Mouse (Mus musculus) kidney, postnatal 0 days (tissue): ENCODE data around the gene Rbfox2. TPM values are rescaled to one million over a fixed set of nuclear protein-coding genes. Genes with fewer than 3 reads are reported as not detected.

Source experiments
- ATAC-seq: fragments of 200-750 bp; cut with Nextera tagmentation; replicated peaks from 2 replicates; pipeline ENCODE4 v1.8.0; 2017; ENCODE audit warnings: low read depth, moderate number of reproducible peaks, moderate TSS enrichment, moderate library complexity; ENCODE audit not compliant: low FRiP score
- DNase-seq: peaks from one replicate; pipeline ENCODE4 v3.0.0-alpha.2; 2016; ENCODE audit warnings: low spot score
- H3K27ac ChIP-seq: fragments of 300-500 bp; sonication (generic); 2 replicates; pipeline ENCODE4 v1.5.1; 2014; ENCODE audit warnings: mild to moderate bottlenecking
- H3K27me3 ChIP-seq: fragments of 300-500 bp; sonication (generic); 2 replicates; pipeline ENCODE4 v1.6.1; 2014; ENCODE audit warnings: low read length, mixed read lengths; ENCODE audit not compliant: insufficient read depth
- H3K36me3 ChIP-seq: fragments of 300-500 bp; sonication (generic); 2 replicates; pipeline ENCODE4 v1.6.1; 2014; ENCODE audit warnings: low read length, mixed read lengths; ENCODE audit not compliant: insufficient read depth
- H3K4me1 ChIP-seq: fragments of 300-500 bp; sonication (generic); replicated peaks from 2 replicates; pipeline ENCODE4 v1.6.1; 2014; ENCODE audit warnings: antibody characterized with exemption, low read length, mixed read lengths; ENCODE audit not compliant: insufficient read depth
- H3K4me2 ChIP-seq: fragments of 300-500 bp; sonication (generic); 2 replicates; pipeline ENCODE4 v1.6.1; 2014; ENCODE audit warnings: mild to moderate bottlenecking, low read length, moderate library complexity, mixed read lengths
- H3K4me3 ChIP-seq: fragments of 300-500 bp; sonication (generic); replicated peaks from 2 replicates; pipeline ENCODE4 v1.5.1; 2014; ENCODE audit warnings: low read depth, low read length
- H3K9ac ChIP-seq: fragments of 300-500 bp; sonication (generic); 2 replicates; pipeline ENCODE4 v1.6.1; 2014; ENCODE audit warnings: low read depth, low read length
- H3K9me3 ChIP-seq: fragments of 300-500 bp; sonication (generic); replicated peaks from 2 replicates; pipeline ENCODE4 v1.6.1; 2016; ENCODE audit warnings: low read length, inconsistent platforms, mixed read lengths
- CTCF ChIP-seq: IDR thresholded peaks from 2 replicates; pipeline ENCODE4 v1.5.1; 2016; ENCODE audit warnings: antibody characterized with exemption, low read depth, mild to moderate bottlenecking, moderate library complexity
- WGBS: fragments of 180-500 bp; shearing (Covaris S2); extraction: QIAGEN DNeasy Blood & Tissue Kit; methylation state at CpG from one replicate; pipeline ENCODE4 v1.1.7; 2014; 5-methylcytosine and 5-hydroxymethylcytosine counted together
- polyA plus RNA-seq: library from polyadenylated mRNA; unstranded; fragments of >200 nt; fragmentation: Nextera tagmentation; extraction: Ambion mirVana; gene quantifications from 2 replicates; pipeline ENCODE4 v1.2.1, GENCODE M21; 2015

The Rbfox2 gene
- polyA plus RNA-seq, 1 experiment from 2014 or later: 22.7 TPM

GRCm38 (mm10) chr15:77119666-77120065 is 187.1 kb downstream of the Rbfox2 start:
- ATAC-seq (no peak), DNase-seq (no peak)
- H3K9ac ChIP-seq: no peak overlapping the region
- no peaks in the 10 kb centered on the region for H3K9me3 ChIP-seq
- no peak overlapping the region for H3K4me2 ChIP-seq
- H3K36me3 ChIP-seq: 0 out of 2 replicates have a peak, but pooled peaks cover 3% of the 10 kb centered on the region
- TF ChIP-seq CTCF: no peak
- no peak overlapping the region for H3K4me3 ChIP-seq
- H3K27me3 ChIP-seq: no peaks in the 10 kb centered on the region
- no peaks in the 10 kb centered on the region for H3K4me1 ChIP-seq
- no peak overlapping the region for H3K27ac ChIP-seq
- WGBS: 97% methylated on average over 7 of the region's 7 CpGs

- 38% methylated on average over 3 of the region's 3 CpGs for WGBS
- peaks cover 5% of the 10 kb centered on the region; the same call in 1 of the 2 replicates for H3K36me3 ChIP-seq
- DNase-seq: no peak
- no peak overlapping the region for H3K4me3 ChIP-seq
- TF ChIP-seq CTCF: no peak
- no peaks in the 10 kb centered on the region for H3K27me3 ChIP-seq
- no peaks in the 10 kb centered on the region for H3K4me1 ChIP-seq
- no peak overlapping the region for H3K4me2 ChIP-seq
- no peak overlapping the region for H3K9ac ChIP-seq
- ATAC-seq: no peak
- no peaks in the 10 kb centered on the region for H3K9me3 ChIP-seq
- no peak overlapping the region for H3K27ac ChIP-seq
Observed at GRCm38 (mm10) chr15:77117209-77117608, 189.6 kb downstream of the Rbfox2 start.

GRCm38 (mm10) chr15:77116139-77116722 is 190.6 kb downstream of the Rbfox2 start:
- 81% methylated on average over 9 of the region's 9 CpGs for WGBS

GRCm38 (mm10) chr15:77115456-77115855 is 191.3 kb downstream of the Rbfox2 start:
- no peaks in the 10 kb centered on the region for H3K9me3 ChIP-seq
- TF ChIP-seq CTCF: no peak
- H3K4me1 ChIP-seq: no peaks in the 10 kb centered on the region
- DNase-seq (peak; percentile 22), ATAC-seq (0 out of 2 replicates have a peak, but pooled peaks have one; percentile 49)
- no peak overlapping the region for H3K9ac ChIP-seq
- H3K36me3 ChIP-seq: peaks cover 5% of the 10 kb centered on the region; the same call in 1 of the 2 replicates
- H3K27me3 ChIP-seq: no peaks in the 10 kb centered on the region
- no peak overlapping the region for H3K27ac ChIP-seq
- 62% methylated on average over 4 of the region's 4 CpGs for WGBS
- no peak overlapping the region for H3K4me2 ChIP-seq
- H3K4me3 ChIP-seq: no peak overlapping the region

More at GRCm38 (mm10) chr15:77116139-77116722, 190.6 kb downstream of the Rbfox2 start:
- ATAC-seq (no peak), DNase-seq (no peak)
- H3K4me3 ChIP-seq: no peak overlapping the region
- H3K27me3 ChIP-seq: no peaks in the 10 kb centered on the region
- no peak for TF ChIP-seq CTCF
- peaks cover 5% of the 10 kb centered on the region; the same call in 1 of the 2 replicates for H3K36me3 ChIP-seq
- H3K9ac ChIP-seq: no peak overlapping the region
- no peak overlapping the region for H3K4me2 ChIP-seq
- H3K9me3 ChIP-seq: no peaks in the 10 kb centered on the region
- no peaks in the 10 kb centered on the region for H3K4me1 ChIP-seq
- no peak overlapping the region for H3K27ac ChIP-seq

GRCm38 (mm10) chr15:77113591-77113990 is 193.2 kb downstream of the Rbfox2 start:
- no peak for TF ChIP-seq CTCF
- Histone ChIP-seq H3K9me3 (no peaks in the 10 kb centered on the region), H3K4me3 (no peak overlapping the region), H3K27me3 (no peaks in the 10 kb centered on the region), H3K9ac (no peak overlapping the region), H3K4me1 (no peaks in the 10 kb centered on the region), H3K27ac (no peak overlapping the region), H3K36me3 (peaks cover 3% of the 10 kb centered on the region; the same call in 1 of the 2 replicates), H3K4me2 (no peak overlapping the region)
- no peak for ATAC-seq
- no peak for DNase-seq
- WGBS: 85% methylated on average over 9 of the region's 9 CpGs

GRCm38 (mm10) chr15:77112378-77112777 is 194.4 kb downstream of the Rbfox2 start:
- 88% methylated on average over 2 of the region's 2 CpGs for WGBS
- H3K4me2 ChIP-seq: no peak overlapping the region
- peaks cover 3% of the 10 kb centered on the region; the same call in 1 of the 2 replicates for H3K36me3 ChIP-seq

More at GRCm38 (mm10) chr15:77112378-77112777, 194.4 kb downstream of the Rbfox2 start:
- Histone ChIP-seq H3K9ac (no peak overlapping the region), H3K27ac (no peak overlapping the region), H3K4me1 (no peaks in the 10 kb centered on the region), H3K9me3 (no peaks in the 10 kb centered on the region), H3K27me3 (no peaks in the 10 kb centered on the region), H3K4me3 (no peak overlapping the region)
- TF ChIP-seq CTCF: no peak
- ATAC-seq: no peak
- DNase-seq: no peak
